Mouse (Mus musculus): ENCODE data around the gene Patj.
"Not testable (repeated sequence)": the region's sequence is repeated elsewhere in the genome, so short reads cannot be mapped to it uniquely, and the experiment has no call there.

The Patj gene

DNA sequence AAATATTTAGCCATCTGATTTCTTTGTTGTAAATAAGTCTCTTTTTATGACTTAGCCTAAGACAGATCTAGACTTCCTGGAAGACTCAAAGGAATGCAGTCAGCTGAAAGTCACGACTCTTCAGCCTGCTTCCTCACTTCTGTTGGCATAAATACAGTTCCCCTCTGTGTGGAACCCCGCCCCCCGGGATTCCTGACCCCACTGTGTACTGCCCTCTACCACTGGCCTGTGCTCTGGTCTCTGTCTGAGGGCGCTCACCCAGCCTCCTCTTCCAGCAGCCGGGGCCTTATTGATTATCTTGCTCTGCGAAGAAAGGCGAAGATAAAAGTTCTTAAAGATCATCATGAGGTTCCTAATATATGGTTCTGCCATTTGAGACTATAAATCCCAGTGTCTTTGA lies 258.1 kb downstream of the Patj start:
- ATAC-seq (ENCODE audit: low TSS enrichment): no peak

DNA sequence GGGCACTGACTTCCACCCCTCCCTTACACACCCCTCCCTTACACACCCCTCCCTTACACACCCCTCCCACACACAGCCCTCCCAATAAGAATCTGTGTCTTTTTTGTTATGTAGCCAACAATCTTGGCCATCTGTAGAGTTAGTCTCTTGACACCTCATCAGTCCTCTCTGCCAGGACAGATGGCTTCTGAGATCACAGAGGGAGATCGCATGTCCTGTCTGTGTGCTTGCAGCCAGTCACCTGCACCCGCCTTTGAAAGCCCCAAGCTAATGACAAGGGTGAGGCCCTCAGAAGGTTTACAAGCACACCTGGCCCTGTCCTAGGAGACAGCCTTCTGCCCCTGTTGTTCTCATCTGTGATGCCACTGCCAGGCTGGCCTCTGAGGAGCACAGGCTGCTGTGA lies 258.8 kb downstream of the Patj start:
- no peak for ATAC-seq (ENCODE audit: low TSS enrichment)

DNA sequence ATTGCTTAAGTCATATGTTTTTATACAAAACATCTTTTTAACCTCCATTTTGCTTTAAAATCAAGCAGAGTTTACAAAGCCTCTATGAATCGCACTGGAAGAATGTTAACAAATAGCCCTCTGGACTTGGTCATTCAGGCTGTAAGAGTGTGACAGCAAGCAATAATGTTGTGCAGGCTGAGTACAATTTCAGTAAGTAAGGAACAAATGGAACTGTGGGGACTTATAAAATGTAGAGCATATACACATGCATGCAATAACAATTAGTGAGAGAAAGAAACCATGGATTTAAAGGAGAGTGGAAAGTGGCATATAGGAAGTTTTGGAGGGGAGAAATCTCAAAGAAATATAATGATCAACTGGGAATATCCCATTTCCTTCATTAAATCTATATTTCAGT lies 261.2 kb downstream of the Patj start:
- ATAC-seq (ENCODE audit: low TSS enrichment): no peak

DNA sequence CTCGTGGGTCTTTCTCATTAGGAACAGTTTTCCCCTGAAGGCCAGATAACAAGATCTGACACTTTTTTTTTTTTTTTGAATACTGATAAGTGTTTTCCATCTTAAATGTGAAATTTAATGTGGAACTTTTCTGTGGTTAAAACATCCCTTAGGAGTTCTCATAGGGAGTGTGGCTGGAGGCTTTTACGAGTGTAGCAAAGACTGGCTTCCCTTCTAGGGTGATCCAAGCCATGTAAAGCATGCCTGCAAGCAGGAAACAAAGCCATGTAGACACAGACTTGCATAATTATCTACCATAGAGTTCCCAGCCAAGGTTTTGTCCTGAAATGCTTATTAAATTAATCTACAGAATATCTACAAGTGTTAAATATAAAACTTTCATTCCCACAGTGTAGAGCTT lies 263.4 kb downstream of the Patj start:
- no peak for ATAC-seq (ENCODE audit: low TSS enrichment)

DNA sequence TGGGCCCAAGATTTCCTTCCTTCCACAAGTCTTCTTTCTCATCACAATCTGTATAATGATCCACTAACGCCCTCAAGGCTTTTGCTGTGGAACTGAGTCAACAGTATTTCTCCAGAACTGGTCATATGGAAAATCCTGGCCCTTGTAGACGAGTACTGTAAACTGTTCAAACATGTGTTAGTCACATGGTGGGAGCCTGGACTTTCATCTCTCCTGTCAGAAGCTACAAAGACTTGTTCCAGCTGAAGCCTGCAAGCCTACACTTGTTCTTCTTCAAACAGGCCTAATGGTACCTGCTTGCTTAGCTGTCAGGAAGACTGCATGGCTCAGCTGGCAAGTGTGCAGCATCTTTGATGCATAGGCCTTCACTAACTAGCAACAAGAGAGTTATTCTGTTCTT lies 264.9 kb downstream of the Patj start:
- no peak for ATAC-seq (ENCODE audit: low TSS enrichment)

DNA sequence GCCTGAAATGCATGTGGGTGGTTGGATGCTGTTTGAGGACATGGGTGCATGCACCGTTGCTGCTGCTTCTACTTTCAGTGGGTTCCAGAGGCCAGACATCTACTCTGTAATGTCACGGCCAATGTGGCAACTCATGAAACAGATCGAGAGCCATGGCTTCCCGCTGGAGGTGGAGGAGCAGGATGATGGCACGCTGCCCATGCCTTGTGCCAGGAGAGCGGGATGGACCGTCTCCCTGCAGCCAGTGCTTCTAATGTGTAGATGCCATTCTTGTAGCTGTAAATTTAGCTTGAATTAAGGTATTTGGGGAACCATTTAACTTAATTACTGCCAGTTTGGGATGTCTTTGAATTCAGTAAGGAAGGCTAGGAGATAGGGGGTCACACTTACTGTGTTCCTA lies 270.3 kb downstream of the Patj start:
- ATAC-seq (ENCODE audit: low TSS enrichment): no peak

DNA sequence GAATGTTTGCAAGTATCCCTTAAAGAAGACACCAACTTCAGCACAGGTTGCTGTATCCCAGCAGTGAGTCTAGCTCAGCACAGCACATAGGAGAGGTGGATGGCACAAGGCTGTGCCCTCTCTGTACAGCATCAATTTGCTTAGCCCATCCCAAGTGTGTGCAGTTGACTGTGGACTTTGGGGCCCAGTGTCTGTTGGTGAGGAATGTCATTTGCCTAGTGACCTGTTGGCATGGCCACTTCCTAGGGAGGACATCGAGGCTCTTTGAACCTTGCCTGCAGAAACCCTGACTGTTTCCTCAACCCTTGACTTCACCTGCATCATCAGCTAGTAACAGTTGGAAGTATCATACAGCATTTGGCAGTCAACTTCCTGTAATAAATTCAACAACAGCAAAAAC lies 270.9 kb downstream of the Patj start:
- no peak for ATAC-seq (ENCODE audit: low TSS enrichment)

DNA sequence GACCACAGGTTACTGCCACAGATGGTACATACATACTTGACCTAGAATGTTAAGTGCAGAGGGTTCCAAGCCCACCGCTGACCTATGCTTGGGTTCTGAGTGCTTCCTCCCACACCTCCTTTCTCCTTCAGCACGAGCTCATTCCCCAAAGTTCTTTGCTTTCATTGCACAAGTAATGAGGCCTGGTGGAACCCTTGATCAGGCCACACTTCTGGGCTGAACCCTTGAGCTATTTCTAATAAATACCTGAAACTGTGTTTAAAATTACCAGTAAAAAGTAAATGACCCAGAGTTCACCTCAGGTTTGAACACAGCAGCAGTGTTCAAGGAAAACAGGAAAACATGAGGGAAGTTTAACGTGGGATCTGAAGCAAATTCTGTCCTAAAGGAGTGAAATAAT lies 271.4 kb downstream of the Patj start:
- no peak for ATAC-seq (ENCODE audit: low TSS enrichment)

DNA sequence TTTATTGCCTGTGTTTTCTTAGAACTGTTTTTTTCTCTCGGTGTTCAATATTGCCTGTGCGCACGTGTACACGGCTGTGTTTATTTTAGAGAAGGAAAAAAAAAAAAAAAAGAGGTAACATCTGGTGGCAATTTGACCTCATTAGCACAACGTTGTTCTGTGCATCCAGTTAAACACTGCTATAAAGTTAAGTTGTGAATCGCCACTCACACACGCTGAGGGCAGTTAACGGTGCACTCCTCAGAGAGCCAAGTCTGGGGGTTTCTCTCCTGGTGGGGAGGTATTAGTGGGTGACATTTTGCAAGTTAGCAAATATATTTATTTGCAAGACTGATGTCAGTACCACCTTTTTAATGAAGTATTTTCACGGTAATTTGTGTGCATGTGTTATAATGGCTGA lies 281.9 kb downstream of the Patj start:
- no peak for ATAC-seq (ENCODE audit: low TSS enrichment)

DNA sequence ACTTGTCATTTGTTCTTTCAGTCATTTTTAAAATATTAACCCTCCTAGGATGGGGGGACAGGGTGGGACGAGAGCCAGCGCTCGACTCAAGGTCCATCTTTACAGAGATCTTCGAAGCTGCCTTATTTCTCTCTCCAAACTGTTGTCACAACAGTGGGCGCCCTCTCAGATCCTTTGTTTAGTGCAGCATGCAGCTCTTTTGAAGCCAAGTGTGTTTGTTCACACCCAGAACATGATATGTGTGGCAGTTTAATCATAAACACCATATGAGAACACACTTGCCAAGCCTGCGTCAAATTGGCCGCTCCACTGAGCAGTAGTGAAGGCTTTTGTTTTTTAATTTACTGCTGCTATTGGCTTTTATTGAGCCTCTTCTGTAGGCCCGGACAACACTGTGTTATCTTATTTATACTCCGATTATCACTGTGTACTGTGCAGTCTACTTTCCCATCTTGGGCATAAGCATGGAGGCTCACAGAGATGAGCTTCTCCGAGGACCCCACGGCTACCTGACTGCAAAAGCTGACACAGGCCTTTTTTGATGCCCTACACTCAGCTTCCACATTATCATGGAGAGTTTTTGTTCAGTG lies 291.2 kb downstream of the Patj start:
- ATAC-seq (ENCODE audit: low TSS enrichment): no peak

DNA sequence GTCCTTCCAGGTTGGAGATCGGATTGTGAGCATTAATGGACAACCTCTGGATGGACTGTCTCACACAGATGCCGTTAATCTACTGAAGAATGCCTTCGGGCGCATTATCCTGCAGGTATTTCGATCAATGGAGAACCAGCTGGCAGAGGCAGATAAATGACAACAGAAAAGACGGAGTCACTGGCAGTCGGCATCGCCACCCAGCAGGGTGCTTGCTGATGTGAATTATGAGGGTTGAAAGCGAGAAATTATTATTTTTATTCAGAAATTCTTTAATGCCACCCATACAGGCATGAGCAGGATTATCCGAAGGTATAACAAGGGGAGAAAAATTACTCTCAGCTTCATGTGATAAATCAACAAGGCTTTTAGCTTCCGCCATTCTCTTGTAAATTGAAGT lies 292.5 kb downstream of the Patj start:
- ATAC-seq (ENCODE audit: low TSS enrichment): no peak

DNA sequence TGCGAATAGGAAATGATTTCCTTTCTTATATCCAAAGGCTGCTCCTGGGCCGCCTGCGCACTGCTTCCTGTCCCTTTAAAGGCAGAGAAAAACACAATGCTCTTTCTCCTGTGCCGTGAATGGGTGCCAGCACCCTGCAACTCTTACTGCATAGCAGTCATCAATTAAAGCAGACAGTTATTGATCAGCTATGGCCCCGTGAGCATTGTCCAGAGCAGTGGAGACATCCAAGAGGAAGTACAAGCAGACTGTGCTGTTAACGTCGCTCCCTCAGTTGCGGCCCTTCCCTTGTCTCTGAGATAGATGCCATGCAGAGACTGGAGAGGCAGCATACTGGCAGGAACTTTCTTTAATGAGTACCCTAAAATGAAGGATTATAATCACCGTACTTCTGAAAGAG lies 292.9 kb downstream of the Patj start:
- ATAC-seq (ENCODE audit: low TSS enrichment): no peak

DNA sequence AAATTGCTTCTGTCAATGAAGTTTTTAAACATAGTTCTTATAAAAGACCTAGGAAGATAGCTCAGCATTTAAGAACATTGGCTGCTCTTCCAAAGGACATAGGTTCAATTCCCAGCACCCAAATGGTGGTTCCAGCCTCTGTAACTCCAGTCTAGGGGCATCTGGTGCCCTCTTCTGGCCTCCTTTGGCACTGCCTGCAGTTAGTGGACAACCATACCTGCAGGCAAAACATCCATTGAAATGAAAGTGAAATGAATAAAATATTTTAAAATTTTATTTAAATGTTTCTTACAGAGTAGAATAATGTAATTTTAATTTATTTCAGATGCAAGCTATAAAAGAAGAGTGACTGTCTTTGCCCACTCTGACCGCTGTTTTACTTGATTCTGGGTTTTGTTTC lies 294.4 kb downstream of the Patj start:
- ATAC-seq (ENCODE audit: low TSS enrichment): no peak

DNA sequence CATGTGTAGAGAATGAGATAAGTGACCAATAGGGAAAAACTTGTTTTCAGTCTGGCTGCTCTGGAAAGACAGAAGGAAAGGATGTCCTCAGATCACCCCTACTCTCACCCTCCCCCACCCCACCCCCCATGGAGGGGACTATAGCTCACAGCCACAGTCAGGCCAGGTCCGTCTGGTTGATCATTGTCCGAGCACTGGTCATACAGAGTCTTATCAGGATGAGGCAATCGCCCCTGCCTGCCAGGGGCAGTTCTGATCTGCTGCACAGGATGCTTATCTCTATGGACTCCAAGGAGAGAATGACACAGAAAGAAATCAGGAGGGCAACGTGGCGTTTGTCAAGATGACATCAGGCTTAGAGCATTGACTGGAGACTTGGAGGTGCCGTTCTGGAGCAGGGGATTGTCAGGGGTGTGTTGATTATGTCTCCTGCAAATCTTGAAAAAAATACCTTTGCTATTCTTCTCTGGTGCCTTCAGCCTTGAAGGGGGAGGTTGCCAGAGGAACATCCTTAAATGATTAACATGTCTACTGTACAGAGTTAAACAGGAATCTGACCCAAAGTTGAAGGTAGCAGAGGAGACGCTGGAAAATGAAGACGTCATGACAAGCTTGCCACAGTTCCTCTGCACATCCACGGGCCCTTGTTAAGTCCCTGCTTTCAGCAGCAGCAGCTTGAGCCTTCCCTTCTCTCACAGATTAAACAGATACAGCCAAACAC lies 298.0 kb downstream of the Patj start:
- peak; percentile 88 for ATAC-seq (ENCODE audit: low TSS enrichment)

DNA sequence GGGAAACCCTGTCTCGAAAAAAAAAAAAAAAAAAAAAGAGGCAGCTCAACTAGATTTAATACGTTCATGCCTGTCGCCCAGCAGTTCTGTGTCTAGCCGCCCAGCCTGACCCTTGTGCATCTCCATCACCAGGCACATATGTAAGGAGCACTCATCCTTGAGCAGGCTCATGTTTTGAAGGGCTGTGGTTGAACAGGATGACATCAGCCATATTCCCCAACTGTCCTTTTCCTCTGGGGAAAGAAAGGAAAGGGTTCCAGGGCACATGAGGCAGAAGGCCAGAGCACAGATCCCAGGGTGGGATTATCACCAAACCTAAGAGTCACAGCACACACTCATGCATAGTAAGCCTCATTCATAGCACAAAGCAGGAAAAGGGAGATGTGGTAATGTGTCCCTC lies 302.3 kb downstream of the Patj start:
- no peak for ATAC-seq (ENCODE audit: low TSS enrichment)

DNA sequence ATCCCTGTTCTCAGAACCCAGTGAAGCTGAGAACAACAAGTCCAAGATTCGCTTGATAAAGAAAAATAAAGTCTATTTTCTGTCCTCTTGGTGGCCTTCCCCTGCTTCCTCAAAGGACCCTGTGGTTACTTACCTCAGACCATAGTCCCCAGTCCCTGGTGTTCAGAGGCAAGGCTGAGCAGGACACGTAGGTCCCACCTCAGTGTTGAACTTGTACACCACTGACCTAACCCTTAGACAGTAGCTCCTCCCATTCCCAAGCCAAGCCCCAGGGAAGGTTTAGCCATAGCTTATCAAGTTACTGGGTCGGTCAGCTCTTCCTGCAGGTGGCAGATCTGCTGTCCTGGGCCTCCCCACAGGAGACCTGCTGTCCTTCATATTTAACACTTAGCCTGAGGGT lies 303.3 kb downstream of the Patj start:
- no peak for ATAC-seq (ENCODE audit: low TSS enrichment)

DNA sequence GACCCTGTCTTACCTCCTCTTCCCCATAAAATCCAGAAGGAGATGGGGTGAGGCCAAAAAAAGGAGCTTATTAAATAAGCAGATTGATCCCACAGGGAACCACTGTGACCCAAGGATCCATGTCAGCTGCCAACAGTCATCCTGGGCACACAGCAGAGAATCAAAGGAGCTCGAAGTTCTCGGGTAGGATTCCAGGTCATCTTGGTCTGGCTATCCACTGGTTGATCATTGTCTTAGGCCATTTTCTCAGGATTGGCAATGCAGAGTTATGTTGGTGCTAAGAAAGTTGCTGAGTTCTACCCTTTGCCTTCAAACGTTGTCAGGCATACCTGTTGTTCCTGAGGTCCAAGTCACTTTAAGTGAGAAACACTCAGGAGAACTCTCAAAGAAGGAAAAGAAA lies 304.6 kb downstream of the Patj start:
- no peak for ATAC-seq (ENCODE audit: low TSS enrichment)

DNA sequence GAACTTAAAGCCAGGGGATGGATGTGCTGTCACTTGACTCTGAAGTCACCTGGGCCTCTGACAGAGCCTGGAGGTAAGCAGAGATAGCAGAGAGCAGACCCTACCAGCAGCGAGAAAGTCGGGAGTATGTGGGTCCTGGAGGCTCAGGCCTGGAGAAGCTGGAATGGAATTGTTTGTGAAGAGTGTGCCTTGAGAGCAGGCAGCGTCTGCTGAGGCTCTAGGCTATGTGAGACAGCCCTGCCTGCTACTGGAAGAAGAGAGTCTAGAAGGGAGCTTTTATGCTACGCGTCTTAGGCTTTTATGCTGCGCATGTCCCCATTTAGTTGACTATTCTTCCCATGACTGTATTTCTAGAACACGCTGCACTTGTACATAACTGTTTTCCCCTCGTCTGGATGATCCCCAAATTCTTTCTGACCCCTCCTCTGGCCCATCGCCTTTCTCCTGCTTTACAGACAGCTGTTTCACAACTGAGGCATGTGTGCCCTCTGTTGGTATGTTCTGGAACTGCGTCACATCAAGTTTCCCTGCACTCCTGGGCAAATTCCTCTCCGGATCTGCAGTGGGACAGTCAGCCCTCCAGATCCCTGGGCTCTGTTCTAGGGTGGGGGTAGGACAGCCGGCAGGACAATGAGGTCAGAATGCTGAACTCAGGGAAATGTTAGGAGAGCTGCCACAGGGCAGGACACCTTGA lies 306.8 kb downstream of the Patj start:
- peak; percentile 94 for ATAC-seq (ENCODE audit: low TSS enrichment)

DNA sequence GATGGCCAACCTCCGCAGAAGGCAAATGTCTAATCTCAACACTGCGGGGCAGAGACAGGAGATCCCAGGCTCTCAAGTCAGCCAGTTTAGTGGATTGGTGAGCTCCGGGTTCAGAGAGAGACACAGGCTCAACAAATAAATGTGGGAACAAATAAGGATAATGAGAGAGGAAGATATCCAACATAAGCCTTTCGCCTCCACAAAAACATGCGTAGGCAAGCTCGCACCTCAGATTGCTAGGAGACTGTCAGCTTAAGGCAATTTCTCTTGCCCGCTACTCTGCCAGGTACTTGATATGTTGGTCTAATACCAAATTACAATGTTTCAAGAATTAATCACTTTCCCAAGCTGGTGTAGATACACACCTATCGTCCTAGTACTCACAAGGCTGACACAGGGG lies 315.3 kb downstream of the Patj start:
- no peak for ATAC-seq (ENCODE audit: low TSS enrichment)

DNA sequence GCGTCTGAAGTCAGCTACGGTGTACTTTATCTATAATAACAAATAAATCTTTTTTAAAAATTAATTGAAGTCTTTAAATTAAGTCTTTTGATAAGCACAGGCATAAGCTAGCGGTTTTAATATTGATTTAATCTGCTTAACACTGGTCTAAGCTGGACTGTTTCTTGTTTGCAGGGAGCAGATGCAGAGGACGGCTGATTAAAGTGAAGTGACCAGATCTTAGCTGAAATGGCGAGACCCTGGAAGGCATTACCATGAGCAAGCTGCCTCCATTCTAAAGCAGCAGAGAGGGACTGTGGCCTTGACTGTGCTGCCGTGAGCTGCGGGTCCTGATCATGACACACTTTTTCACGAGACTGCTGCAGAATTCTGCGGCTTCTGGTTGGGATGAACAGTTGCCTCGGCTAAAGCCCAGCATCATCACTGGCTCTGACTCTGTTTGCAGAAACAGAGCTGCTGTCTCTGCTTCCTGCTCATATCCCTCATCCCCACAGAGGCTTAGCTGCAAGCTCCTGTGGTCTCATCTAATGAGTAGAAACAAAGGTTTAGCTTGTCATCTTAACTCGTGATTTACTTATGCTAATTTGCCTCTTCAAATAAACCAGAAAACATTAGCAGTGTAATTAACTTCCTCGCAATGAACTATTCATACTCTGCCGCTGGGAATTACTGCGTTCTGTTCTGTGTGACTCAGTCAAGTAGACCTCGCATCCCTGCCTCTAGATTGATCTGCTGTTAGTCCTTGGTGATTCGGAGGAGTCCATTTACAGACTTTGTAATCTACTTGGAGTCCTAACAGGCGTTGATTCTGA lies 322.4 kb downstream of the Patj start:
- peak; percentile 41; the same call in 1 of the 2 replicates for ATAC-seq (ENCODE audit: low TSS enrichment)

DNA sequence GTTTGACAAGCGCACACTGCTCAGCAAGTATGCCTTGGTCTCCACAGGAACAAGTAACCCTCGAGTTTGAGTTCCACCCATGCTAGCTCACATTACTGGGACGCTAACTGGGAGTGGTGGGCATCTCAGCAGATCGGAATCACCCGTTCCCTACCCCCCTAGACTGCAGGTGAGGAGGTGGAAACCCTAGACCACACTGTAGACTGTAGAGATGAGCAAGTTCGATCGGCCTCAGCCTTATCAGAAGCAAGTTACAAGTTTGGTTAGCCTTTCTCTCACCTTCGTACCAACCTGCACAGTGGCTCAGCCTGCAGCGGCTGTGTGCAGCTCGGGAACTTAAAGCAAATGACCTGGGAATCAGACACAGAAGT lies 322.9 kb downstream of the Patj start:
- ATAC-seq (ENCODE audit: low TSS enrichment): no peak

DNA sequence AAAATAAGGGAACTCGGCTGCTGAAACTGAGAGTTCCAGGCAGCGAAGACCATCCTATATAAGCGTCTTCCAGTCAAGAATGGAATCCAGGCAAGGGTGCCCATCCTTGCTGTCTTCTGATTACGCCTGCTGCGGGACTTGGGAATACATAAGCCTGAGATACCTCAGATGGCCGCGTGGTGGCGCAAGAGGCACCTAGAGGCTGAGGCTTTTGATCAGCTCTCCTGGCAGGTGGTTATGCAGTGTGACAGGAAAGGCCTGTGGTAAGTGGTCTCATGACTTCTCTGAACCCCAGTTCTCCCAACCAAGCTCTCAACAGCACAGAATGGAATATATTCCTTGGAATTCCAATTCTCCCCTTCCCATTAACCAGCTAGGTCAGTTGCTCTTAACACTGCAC lies 326.9 kb downstream of the Patj start:
- peak; percentile 93 for ATAC-seq (ENCODE audit: low TSS enrichment)

DNA sequence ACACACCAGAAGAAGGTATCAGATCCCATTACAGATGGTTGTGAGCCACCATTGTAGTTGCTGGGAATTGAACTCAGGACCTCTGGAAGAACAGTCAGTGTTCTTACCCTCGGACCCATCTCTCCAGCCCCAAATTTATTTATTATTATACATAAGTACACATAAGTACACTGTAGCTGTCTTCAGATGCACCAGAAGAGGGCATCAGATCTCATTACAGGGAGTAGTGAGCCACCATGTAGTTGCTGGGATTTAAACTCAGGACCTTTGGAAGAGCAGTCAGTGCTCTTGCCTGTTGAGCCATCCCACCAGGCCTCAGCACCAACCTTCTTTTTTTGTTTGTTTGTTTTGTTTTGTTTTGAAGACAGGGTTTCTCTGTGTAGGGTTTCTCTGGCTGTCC lies 329.1 kb downstream of the Patj start:
- not testable (repeated sequence) for ATAC-seq (ENCODE audit: low TSS enrichment)
